Mouse (Mus musculus): Measurements from ENCODE around the gene L3hypdh.

GRCm38 (mm10) chr12:72086166-72086825 is 1.1 kb upstream of the L3hypdh start:
- TF ChIP-seq CTCF (IDR thresholded peaks at IDR 0.05; ENCODE audit: low read depth) (no peak), EP300 (IDR thresholded peaks at IDR 0.05; ENCODE audit: low read depth) (no peak)
